Comparison of ENCODE assay signal across 8 mouse cellular contexts in genomic region chr3:32317165-32317900, GRCm38 (mm10). TPM values are rescaled to one million over a fixed set of nuclear protein-coding genes. Genes with fewer than 3 reads are reported as not detected.
DNase-seq lines count a peak whose midpoint lies in the region; ATAC-seq and TF ChIP-seq lines count a peak whose summit lies in the region.

No protein-coding gene starts in this region.

- in situ Hi-C loops in ES-E14 (cut with MboI; ENCODE audit: low sequenced_read_pairs in 2 of 2, unreplicated experiment in 2 of 2), result no loop called here

- no peaks in the 10 kb centered on the region for H3K27me3 ChIP-seq in hindbrain, embryonic 11.5 days (ENCODE audit: control insufficient read depth, insufficient read depth, low read length)
- H3K27me3 ChIP-seq in small intestine, adult 2 months (ENCODE audit: control insufficient read depth, insufficient read depth, low read length), result no peaks in the 10 kb centered on the region

- peak; percentile 68; the same call in 1 of the 2 replicates for ATAC-seq in hindbrain, embryonic 11.5 days (ENCODE audit: low FRiP score)
- peak; percentile 90 for ATAC-seq in megakaryocyte progenitor cell, adult 5-6 weeks (replicated peaks; ENCODE audit: poor library complexity)

- TF ChIP-seq POLR2A in small intestine, adult 2 months (IDR thresholded peaks at IDR 0.05; ENCODE audit: low read depth, low read length), result no peak

- H3K9ac ChIP-seq in ES-E14 (ENCODE audit: insufficient read depth, low read depth, low read length, poor library complexity, severe bottlenecking), result no peak overlapping the region
- no peak overlapping the region for H3K9ac ChIP-seq in hindbrain, embryonic 11.5 days (ENCODE audit: low read depth, low read length)

- peak; percentile 92 for TF ChIP-seq CTCF in layer of hippocampus, adult 2 months (conservative IDR thresholded peaks at IDR 0.05)
- TF ChIP-seq CTCF in small intestine, adult 2 months (IDR thresholded peaks at IDR 0.05; ENCODE audit: extremely low read depth, insufficient read length, insufficient replicate concordance, low read depth, low read length), result peak; percentile 54; the same call in 1 of the 2 replicates

- no peak overlapping the region for H3K4me2 ChIP-seq in hindbrain, embryonic 11.5 days (replicated peaks; ENCODE audit: low read depth, low read length)

- 25% methylated on average over 12 of the region's 12 CpGs for WGBS in hindbrain, embryonic 11.5 days
- WGBS in small intestine, adult 2 months, result 25% methylated on average over 12 of the region's 12 CpGs

- H3K4me3 ChIP-seq in ES-E14 (ENCODE audit: insufficient read depth in 1 of 2, low read depth in 1 of 2, low read length in 2 of 2, poor library complexity in 1 of 2, severe bottlenecking in 1 of 2), result no peak overlapping the region
- no peak overlapping the region for H3K4me3 ChIP-seq in hindbrain, embryonic 11.5 days (ENCODE audit: low read depth, low read length)
- no peak overlapping the region for H3K4me3 ChIP-seq in layer of hippocampus, adult 2 months
- no peak overlapping the region for H3K4me3 ChIP-seq in small intestine, adult 2 months (ENCODE audit: low read depth, low read length)

- no peaks in the 10 kb centered on the region for H3K36me3 ChIP-seq in ES-E14 (ENCODE audit: control insufficient read depth, insufficient read depth, low read length, poor library complexity, severe bottlenecking)
- H3K36me3 ChIP-seq in hindbrain, embryonic 11.5 days (ENCODE audit: control insufficient read depth, insufficient read depth, low read length), result no peaks in the 10 kb centered on the region
- H3K36me3 ChIP-seq in small intestine, adult 2 months (ENCODE audit: control insufficient read depth, insufficient read depth, low read length), result no peaks in the 10 kb centered on the region

- DNase-seq in adrenal gland, adult (ENCODE audit: inconsistent age in 2 of 2, low spot score in 1 of 2), result peak; percentile 33 to 79
- no peak for DNase-seq in adrenal gland, postnatal 4 days (ENCODE audit: low spot score in 2 of 2)
- no peak for DNase-seq in ES-E14 (ENCODE audit: low read depth, low spot score)
- peak; percentile 75 for DNase-seq in embryo, embryonic 10.5 days (ENCODE audit: low spot score)
- DNase-seq in hindbrain, embryonic 11.5 days (ENCODE audit: low spot score), result peak; percentile 64
- DNase-seq in layer of hippocampus, adult 2 months (ENCODE audit: low spot score in 2 of 2), result peak; percentile 22 to 57

- H3K9me3 ChIP-seq in ES-E14 (ENCODE audit: control insufficient read depth, insufficient read depth, low read depth, low read length), result no peaks in the 10 kb centered on the region
- no peaks in the 10 kb centered on the region for H3K9me3 ChIP-seq in hindbrain, embryonic 11.5 days (ENCODE audit: control insufficient read depth, low read length)

- H3K4me1 ChIP-seq in ES-E14 (ENCODE audit: control insufficient read depth in 2 of 2, insufficient read depth in 2 of 2, low read length in 2 of 2, poor library complexity in 1 of 2), result no peaks in the 10 kb centered on the region
- no peaks in the 10 kb centered on the region for H3K4me1 ChIP-seq in hindbrain, embryonic 11.5 days (replicated peaks; ENCODE audit: control insufficient read depth, insufficient read depth, low read length)
- no peaks in the 10 kb centered on the region for H3K4me1 ChIP-seq in small intestine, adult 2 months (ENCODE audit: control insufficient read depth, insufficient read depth, insufficient read length, low read length)

- H3K27ac ChIP-seq in ES-E14 (ENCODE audit: insufficient read depth, low read depth, low read length, poor library complexity, severe bottlenecking), result no peak overlapping the region
- H3K27ac ChIP-seq in hindbrain, embryonic 11.5 days (ENCODE audit: low read depth, low read length), result no peak overlapping the region
- H3K27ac ChIP-seq in layer of hippocampus, adult 2 months, result no peak overlapping the region
- no peak overlapping the region for H3K27ac ChIP-seq in small intestine, adult 2 months (ENCODE audit: insufficient read depth, low read depth, low read length)

TF ChIP-seq in ES-E14, 5 proteins besides CTCF, POLR2A, EP300 and RAD21:
- no peak for TF ChIP-seq HCFC1 (IDR thresholded peaks at IDR 0.05; ENCODE audit: borderline replicate concordance, insufficient read depth, low read length)
- TF ChIP-seq ZNF384 (IDR thresholded peaks at IDR 0.05; ENCODE audit: low read depth, low read length), result peak; percentile 87
TF ChIP-seq in ES-E14: peak in this region for 1.

RNA-seq across cellular contexts. Expression of gene Zmat3, which starts 48.5 kb away (rescaled TPM):
- 10 to 100 TPM; 20.2 to 23.7 TPM for total RNA-seq in adrenal gland, postnatal 4 days (2021)
- total RNA-seq in ES-E14 (2012; rRNA removed), result 30.9 and 39.7 TPM in 2 replicates
- 10.7 and 11.6 TPM in 2 replicates for polyA plus RNA-seq in hindbrain, embryonic 11.5 days (2014; fragmentation: Nextera tagmentation; extraction: Ambion mirVana)
- 10 to 100 TPM; 58.2 to 59.9 TPM for total RNA-seq in layer of hippocampus, adult 2 months (2021)
- 1.9 TPM in 2 replicates for total RNA-seq in megakaryocyte progenitor cell, adult 5-6 weeks (2015)
- total RNA-seq in megakaryocyte progenitor cell, adult 5-6 weeks (2017), result 0.12 and 0.64 TPM in 2 replicates
- 2.9 and 4.7 TPM in 2 replicates for polyA plus RNA-seq in small intestine, adult 2 months (2012; rRNA removed)

Comparison
In these comparisons a context has a peak if more than half of its experiments do, and no peak if none do; other contexts are left out.
1. DNase-seq: peak in adrenal gland, adult (2 of 2), embryo, embryonic 10.5 days (single experiment), hindbrain, embryonic 11.5 days (single experiment) and layer of hippocampus, adult 2 months (2 of 2); none in adrenal gland, postnatal 4 days (0 of 2) and ES-E14 (single experiment).
2. RNA of gene Zmat3, which starts 48.5 kb away (total RNA-seq): 58.2 to 59.9 TPM in layer of hippocampus, adult 2 months, 30.9 to 39.7 TPM in ES-E14 and 20.2 to 23.7 TPM in adrenal gland, postnatal 4 days; 0.12 to 1.9 TPM in megakaryocyte progenitor cell, adult 5-6 weeks; every median in the first group is over 4 times any median in the second.